Mouse (Mus musculus) myocyte (in vitro differentiated cells): ENCODE results near the gene Aqp2. TPM values are rescaled to one million over a fixed set of nuclear protein-coding genes. Genes with fewer than 3 reads are reported as not detected.

Source experiments
- H3K27me3 ChIP-seq: one replicate; pipeline ENCODE4 v1.6.1; 2011; ENCODE audit not compliant: control insufficient read depth, insufficient read depth, insufficient read length
- H3K36me3 ChIP-seq: one replicate; pipeline ENCODE4 v1.6.1; 2011; ENCODE audit not compliant: control insufficient read depth, insufficient read depth
- H3K4me2 ChIP-seq: one replicate; pipeline ENCODE4 v1.6.1; 2011; ENCODE audit warnings: low read depth, control low read depth
- H3K4me3 ChIP-seq: one replicate; pipeline ENCODE4 v1.5.1; 2011; ENCODE audit warnings: mild to moderate bottlenecking, control low read depth, moderate library complexity
- H3K79me2 ChIP-seq: one replicate; pipeline ENCODE4 v1.6.1; 2011; ENCODE audit not compliant: control insufficient read depth, insufficient read depth
- H3ac ChIP-seq: one replicate; pipeline ENCODE4 v1.6.1; 2011; ENCODE audit not compliant: control insufficient read depth, insufficient read length
- CEBPB ChIP-seq: IDR thresholded peaks from 2 replicates; pipeline ENCODE4 v1.6.1; 2011; ENCODE audit warnings: mild to moderate bottlenecking, moderate library complexity; ENCODE audit not compliant: poor library complexity, insufficient read depth, severe bottlenecking
- E2F4 ChIP-seq: IDR thresholded peaks from one replicate; pipeline ENCODE4 v1.6.1; 2011; ENCODE audit warnings: mild to moderate bottlenecking, control low read depth, moderate library complexity; ENCODE audit not compliant: insufficient read depth
- MAX ChIP-seq: IDR thresholded peaks from one replicate; pipeline ENCODE4 v1.6.1; 2011; ENCODE audit warnings: low read depth, mild to moderate bottlenecking, control low read depth
- MYOD1 ChIP-seq, 3 experiments: IDR thresholded peaks; one replicate each; pipeline ENCODE4 v1.6.1; 2011; ENCODE audit warnings: control low read depth in 2 of 3, low read depth in 2 of 3, mild to moderate bottlenecking in 2 of 3, moderate library complexity in 1 of 3; ENCODE audit not compliant: insufficient read length in 2 of 3, control insufficient read depth in 1 of 3
- MYOG ChIP-seq, 3 experiments: IDR thresholded peaks; one replicate each; pipeline ENCODE4 v1.6.1; 2011; ENCODE audit warnings: control low read depth in 2 of 3, low read depth in 2 of 3, mild to moderate bottlenecking in 2 of 3; ENCODE audit not compliant: insufficient read length in 2 of 3, control insufficient read depth in 1 of 3, insufficient read depth in 1 of 3
- POLR2A ChIP-seq: IDR thresholded peaks from one replicate; pipeline ENCODE4 v1.6.1; 2011; ENCODE audit warnings: low read depth, mild to moderate bottlenecking, control low read depth, moderate library complexity; ENCODE audit not compliant: insufficient read length
- POLR2AphosphoS2 ChIP-seq: IDR thresholded peaks from one replicate; pipeline ENCODE4 v1.6.1; 2011; ENCODE audit warnings: low read depth, control low read depth; ENCODE audit not compliant: insufficient read length
- REST ChIP-seq: IDR thresholded peaks from one replicate; pipeline ENCODE4 v1.6.1; 2011; ENCODE audit warnings: mild to moderate bottlenecking, control low read depth, moderate library complexity; ENCODE audit not compliant: insufficient read depth, insufficient read length
- SRF ChIP-seq: IDR thresholded peaks from one replicate; pipeline ENCODE4 v1.6.1; 2011; ENCODE audit warnings: low read depth; ENCODE audit not compliant: control insufficient read depth, insufficient read length
- TCF12 ChIP-seq: IDR thresholded peaks from one replicate; pipeline ENCODE4 v1.6.1; 2011; ENCODE audit warnings: mild to moderate bottlenecking, control low read depth; ENCODE audit not compliant: poor library complexity, insufficient read depth, severe bottlenecking
- TCF3 ChIP-seq: IDR thresholded peaks from one replicate; pipeline ENCODE4 v1.6.1; 2011; ENCODE audit warnings: low read depth, control low read depth; ENCODE audit not compliant: insufficient read length
- USF1 ChIP-seq: IDR thresholded peaks from one replicate; pipeline ENCODE4 v1.6.1; 2011; ENCODE audit warnings: low read depth, mild to moderate bottlenecking, control low read depth, moderate library complexity
- polyA plus RNA-seq: library from polyadenylated mRNA; unstranded; fragments of >200 nt; fragmentation: generic; extraction: Trizol; gene quantifications from one replicate; pipeline ENCODE4 v1.2.1, GENCODE M21; 2012; ENCODE audit warnings: missing spikeins

Aqp2 gene
- polyA plus RNA-seq, 1 experiment = 0.02 TPM

DNA sequence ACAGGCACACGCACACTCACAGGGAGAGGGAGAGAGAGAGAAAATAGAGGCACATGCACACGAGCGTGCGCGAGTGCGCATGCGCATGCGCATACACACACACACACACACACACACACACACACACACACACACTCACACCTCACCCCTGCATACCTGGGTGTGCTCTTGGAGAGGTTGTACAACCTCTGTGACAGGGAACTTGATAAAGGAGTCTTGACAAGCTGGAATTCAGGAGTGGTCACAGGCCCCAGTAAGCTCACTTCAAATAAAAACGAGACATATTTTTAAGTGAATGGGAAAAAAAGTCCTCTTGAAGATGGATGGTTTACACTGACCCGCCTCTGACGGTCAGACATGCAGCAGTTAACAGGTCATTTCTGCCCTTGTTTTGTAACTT is 43.2 kb downstream of the Aqp2 start:
- peaks cover 65% of the 10 kb centered on the region for H3K36me3 ChIP-seq
- no peak overlapping the region for H3ac ChIP-seq
- peaks cover 4% of the 10 kb centered on the region for H3K79me2 ChIP-seq
- no peak overlapping the region for H3K4me2 ChIP-seq
- TF ChIP-seq POLR2A (peak; percentile 19), POLR2AphosphoS2 (no peak)
- no peak overlapping the region for H3K4me3 ChIP-seq
- no peaks in the 10 kb centered on the region for H3K27me3 ChIP-seq

DNA sequence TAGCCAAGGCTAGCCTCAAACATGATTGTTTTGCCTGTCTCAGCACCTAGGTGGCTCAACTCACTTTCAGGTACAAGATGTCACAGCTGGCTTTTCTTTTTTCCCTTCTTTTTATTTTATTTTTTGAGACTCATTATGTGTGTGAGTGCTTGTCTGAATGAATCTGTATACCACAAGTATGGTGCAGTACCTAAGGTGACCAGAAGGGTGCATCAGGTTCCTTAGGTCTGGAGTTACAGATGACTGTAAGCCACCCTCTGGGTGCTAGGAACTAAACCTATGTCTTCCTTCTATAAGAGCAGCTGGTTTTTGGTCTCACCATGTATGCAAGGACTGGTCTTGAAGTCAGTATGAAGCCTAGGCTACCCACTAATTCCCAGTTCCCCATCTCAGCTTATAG is 52.8 kb downstream of the Aqp2 start:
- no peak overlapping the region for H3ac ChIP-seq
- H3K79me2 ChIP-seq = no peaks in the 10 kb centered on the region
- no peaks in the 10 kb centered on the region for H3K27me3 ChIP-seq
- no peak overlapping the region for H3K4me2 ChIP-seq
- no peak for TF ChIP-seq POLR2AphosphoS2
- TF ChIP-seq USF1 = no peak
- no peak for TF ChIP-seq E2F4
- TF ChIP-seq TCF12 = no peak
- TF ChIP-seq SRF = no peak
- no peak for TF ChIP-seq MYOG (IDR thresholded peaks at IDR 0.05; ENCODE audit: control insufficient read depth in 1 of 3, insufficient read depth in 1 of 3, insufficient read length in 2 of 3, low read depth in 2 of 3)
- no peak for TF ChIP-seq REST
- TF ChIP-seq MAX = no peak
- no peak for TF ChIP-seq POLR2A
- TF ChIP-seq CEBPB = no peak
- TF ChIP-seq MYOD1 (IDR thresholded peaks at IDR 0.05; ENCODE audit: control insufficient read depth in 1 of 3, insufficient read length in 2 of 3, low read depth in 2 of 3) = no peak
- TF ChIP-seq TCF3 = no peak
- H3K36me3 ChIP-seq = peaks cover 78% of the 10 kb centered on the region
- H3K4me3 ChIP-seq = no peak overlapping the region

Other genes with a start within 250 kb of the Aqp2 start
- gene Fmnl3, start 208.6 kb upstream of the Aqp2 start, polyA plus RNA-seq = 62.6 TPM
- gene Tmbim6, start 186.2 kb upstream of the Aqp2 start, polyA plus RNA-seq = 691 TPM
- gene Nckap5l, start 121.3 kb upstream of the Aqp2 start, polyA plus RNA-seq = 40.9 TPM
- 11.8 TPM for gene Bcdin3d, start 104.3 kb upstream of the Aqp2 start, polyA plus RNA-seq
- 0.40 TPM for gene Faim2, start 50.9 kb upstream of the Aqp2 start, polyA plus RNA-seq
- gene Aqp5, start 11.7 kb downstream of the Aqp2 start, polyA plus RNA-seq = 109 TPM
- not detected for gene Aqp6, start 22.3 kb downstream of the Aqp2 start, polyA plus RNA-seq
- 99.0 TPM for gene Racgap1, start 72.6 kb downstream of the Aqp2 start, polyA plus RNA-seq
- gene Asic1, start 91.3 kb downstream of the Aqp2 start, polyA plus RNA-seq = 2.0 TPM
- gene Smarcd1, start 123.1 kb downstream of the Aqp2 start, polyA plus RNA-seq = 18.9 TPM
- not detected for gene Gm17349, start 126.4 kb downstream of the Aqp2 start, polyA plus RNA-seq
- 6.9 TPM for gene Gpd1, start 138.5 kb downstream of the Aqp2 start, polyA plus RNA-seq
- 410 TPM for gene Cox14, start 146.6 kb downstream of the Aqp2 start, polyA plus RNA-seq
- gene Cers5, start 193.8 kb downstream of the Aqp2 start, polyA plus RNA-seq = 68.6 TPM